Mouse (Mus musculus) cortical plate, adult 2 months (tissue): Measurements from ENCODE around the gene Plxdc1. TPM values are rescaled to one million over a fixed set of nuclear protein-coding genes. Genes with fewer than 3 reads are reported as not detected.
A peak's percentile ranks its signal among the peaks of the same experiment; 100 is the strongest.

Source experiments
- H3K27ac ChIP-seq: fragments of 200-500 bp; 2 replicates; pipeline ENCODE4 v1.5.1; 2012; ENCODE audit warnings: low read length, control low read depth, inconsistent platforms; ENCODE audit not compliant: insufficient read depth
- H3K4me1 ChIP-seq: fragments of 200-500 bp; 2 replicates; pipeline ENCODE4 v1.6.1; 2011; ENCODE audit warnings: low read length; ENCODE audit not compliant: control insufficient read depth, insufficient read depth
- H3K4me3 ChIP-seq: fragments of 200-500 bp; 2 replicates; pipeline ENCODE4 v1.5.1; 2011; ENCODE audit warnings: mild to moderate bottlenecking, low read length, control low read depth; ENCODE audit not compliant: insufficient read depth
- CTCF ChIP-seq: fragments of 200-500 bp; IDR thresholded peaks from 2 replicates; pipeline ENCODE4 v1.5.1; 2011; ENCODE audit warnings: mild to moderate bottlenecking, control low read depth, low read length; ENCODE audit not compliant: insufficient read depth; ENCODE audit errors: extremely low read depth
- POLR2A ChIP-seq: fragments of 200-500 bp; IDR thresholded peaks from 2 replicates; pipeline ENCODE4 v1.6.1; 2011; ENCODE audit warnings: mild to moderate bottlenecking, low read length, control low read depth; ENCODE audit not compliant: insufficient read depth; ENCODE audit errors: extremely low read depth
- polyA plus RNA-seq: library from polyadenylated mRNA; depleted of rRNA; stranded (reverse); fragments of >200 nt; gene quantifications from 2 replicates; pipeline ENCODE4 v1.2.3, GENCODE M21; 2012; rRNA removed

Plxdc1 gene
- polyA plus RNA-seq, result 28.6 and 29.2 TPM in 2 replicates

DNA sequence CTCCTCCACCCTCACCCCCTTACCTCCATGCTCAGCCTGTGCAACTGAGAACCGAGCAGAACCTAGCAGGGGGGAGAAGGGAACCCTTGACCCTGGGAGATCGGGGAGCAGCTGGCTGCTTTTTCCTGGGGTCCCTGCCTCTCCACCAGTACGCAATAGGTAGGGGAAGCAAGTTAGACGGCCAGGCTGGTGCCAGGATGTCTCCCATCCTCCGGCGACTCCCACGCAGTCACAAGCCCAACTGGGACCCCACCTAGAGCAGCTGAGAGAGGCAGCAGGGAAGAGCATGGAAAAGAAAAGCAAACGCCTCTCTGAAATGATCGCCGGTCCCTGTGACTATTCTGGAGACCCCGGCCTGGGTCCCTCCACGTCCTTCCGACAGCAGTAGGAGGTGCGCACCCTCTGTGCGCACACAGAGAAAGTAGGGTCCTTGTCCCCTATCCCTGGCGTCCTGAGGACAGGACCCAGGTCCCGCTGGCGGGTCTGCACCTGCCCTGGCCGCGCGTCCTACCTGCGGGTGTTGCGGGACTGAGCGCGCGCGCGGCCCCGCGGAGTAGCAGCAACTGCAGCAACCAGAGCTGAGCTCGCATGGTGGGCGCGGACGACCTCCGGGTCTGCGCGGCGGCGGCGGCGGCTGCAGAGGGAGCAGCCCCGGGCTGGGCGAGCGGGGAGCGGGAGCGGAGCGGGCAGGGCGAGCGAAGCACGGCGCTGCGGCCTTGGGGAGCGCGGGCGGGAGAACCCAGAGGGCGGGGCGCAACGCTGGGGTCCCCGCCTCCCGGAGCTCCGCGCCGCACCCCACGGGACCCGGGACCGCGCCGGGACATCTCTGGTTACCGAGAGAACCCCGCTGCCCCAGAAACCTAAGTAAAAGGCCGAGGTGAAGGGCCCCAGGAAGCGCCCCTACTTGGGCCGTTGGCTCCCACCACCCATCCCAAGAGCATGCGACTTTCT lies at the start of gene Plxdc1:
Plxdc1 (minus strand) TSS at position 718 of the 951 bp plus-strand sequence.
- Histone ChIP-seq H3K4me1 (peaks cover 5% of the 10 kb centered on the region; the same call in 1 of the 2 replicates), H3K27ac (no peak within 1 kb of the TSS), H3K4me3 (peak within 1 kb of the TSS; percentile 44)
- TF ChIP-seq POLR2A (no peak), CTCF (no peak)

DNA sequence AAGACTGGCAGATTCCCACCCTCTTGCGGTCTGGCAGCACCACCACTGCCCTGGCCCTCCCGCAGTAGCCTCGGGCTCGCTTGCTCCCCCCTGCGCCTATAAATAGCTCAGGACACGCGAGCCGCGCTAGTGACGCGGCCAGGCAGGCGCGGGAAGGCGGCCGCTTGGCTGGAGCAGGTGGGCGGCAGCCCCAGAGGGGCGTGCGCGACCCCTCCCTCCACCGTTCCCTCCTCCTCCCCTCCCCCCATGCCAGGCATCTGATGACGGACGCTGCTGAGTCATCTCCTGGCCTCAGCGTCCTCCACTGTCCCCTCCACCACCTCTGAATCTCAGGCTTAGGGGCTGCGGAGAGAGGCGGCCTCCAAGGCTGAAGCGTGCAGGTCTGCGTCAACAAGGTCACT lies 49.7 kb upstream of the Plxdc1 start:
- H3K4me1 ChIP-seq, result peaks cover 1% of the 10 kb centered on the region
- H3K4me3 ChIP-seq, result peak overlapping the region; percentile 15
- H3K27ac ChIP-seq, result peak overlapping the region; percentile 37; the same call in 1 of the 2 replicates
- TF ChIP-seq CTCF, result no peak

DNA sequence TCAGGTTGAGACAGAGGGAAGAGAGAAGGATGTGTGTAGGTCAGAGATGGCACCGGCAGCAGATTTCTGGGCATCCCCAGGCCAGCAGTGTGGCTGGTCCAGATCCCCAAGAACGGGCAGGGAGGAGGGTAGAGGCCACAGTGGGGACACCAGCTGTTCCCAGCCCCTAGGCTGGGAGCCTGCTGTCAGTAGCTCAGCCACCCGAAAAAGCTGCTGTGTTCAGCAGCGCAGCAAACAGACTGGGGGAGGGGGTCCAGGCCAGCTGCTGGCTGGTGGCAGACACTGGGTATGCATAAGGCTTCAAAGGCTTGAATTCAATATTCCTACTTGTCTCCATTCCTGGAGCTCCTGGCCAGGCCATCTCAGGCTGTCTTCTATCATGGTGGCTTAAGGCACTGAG lies 48.6 kb upstream of the Plxdc1 start:
- Histone ChIP-seq H3K4me3 (no peak overlapping the region), H3K4me1 (peaks cover 1% of the 10 kb centered on the region), H3K27ac (no peak overlapping the region)
- TF ChIP-seq CTCF, result no peak

DNA sequence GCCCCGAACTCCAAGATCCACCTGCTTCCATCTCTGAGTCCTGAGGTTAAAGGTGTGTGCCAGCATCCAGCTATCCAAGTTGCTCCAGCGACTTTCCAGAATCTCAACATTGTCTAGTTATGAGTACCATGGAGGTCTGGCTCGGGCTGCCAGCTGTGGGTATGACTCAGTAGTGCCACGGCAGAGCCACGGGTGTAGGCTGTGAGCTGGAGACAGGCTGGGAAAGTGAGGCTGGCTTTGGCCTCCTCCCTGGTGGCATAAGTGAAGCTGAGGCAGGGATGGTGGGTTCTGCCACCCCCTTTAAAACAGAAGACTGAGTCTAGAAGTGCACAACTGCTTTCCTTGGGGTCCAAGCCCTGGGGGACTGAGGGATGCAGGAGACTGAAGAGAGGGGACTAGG lies 47.8 kb upstream of the Plxdc1 start:
- no peak for TF ChIP-seq CTCF
- no peak for TF ChIP-seq POLR2A
- no peak overlapping the region for H3K4me3 ChIP-seq
- no peak overlapping the region for H3K27ac ChIP-seq
- peaks cover 1% of the 10 kb centered on the region for H3K4me1 ChIP-seq

DNA sequence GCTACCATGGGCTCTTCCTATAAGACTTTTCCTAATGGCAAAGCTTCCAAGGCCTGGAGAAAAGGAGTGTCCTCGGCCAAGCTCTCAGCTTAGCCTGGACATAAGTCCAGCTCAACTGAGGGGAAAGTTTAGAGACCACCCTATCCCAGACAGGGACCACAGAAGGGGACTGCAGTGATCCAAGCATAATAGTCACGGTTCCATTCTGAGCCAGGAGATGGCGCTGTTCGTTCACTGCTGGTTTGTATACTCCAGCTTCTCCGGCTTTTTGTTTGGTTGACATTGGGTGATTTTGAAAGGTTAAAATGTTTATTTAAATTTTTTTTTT lies 45.2 kb upstream of the Plxdc1 start:
- peak; percentile 98 for TF ChIP-seq CTCF
- no peak; the same call in 1 of the 2 replicates for TF ChIP-seq POLR2A
- Histone ChIP-seq H3K4me3 (no peak overlapping the region), H3K27ac (no peak overlapping the region), H3K4me1 (peaks cover 1% of the 10 kb centered on the region; the same call in 1 of the 2 replicates)

DNA sequence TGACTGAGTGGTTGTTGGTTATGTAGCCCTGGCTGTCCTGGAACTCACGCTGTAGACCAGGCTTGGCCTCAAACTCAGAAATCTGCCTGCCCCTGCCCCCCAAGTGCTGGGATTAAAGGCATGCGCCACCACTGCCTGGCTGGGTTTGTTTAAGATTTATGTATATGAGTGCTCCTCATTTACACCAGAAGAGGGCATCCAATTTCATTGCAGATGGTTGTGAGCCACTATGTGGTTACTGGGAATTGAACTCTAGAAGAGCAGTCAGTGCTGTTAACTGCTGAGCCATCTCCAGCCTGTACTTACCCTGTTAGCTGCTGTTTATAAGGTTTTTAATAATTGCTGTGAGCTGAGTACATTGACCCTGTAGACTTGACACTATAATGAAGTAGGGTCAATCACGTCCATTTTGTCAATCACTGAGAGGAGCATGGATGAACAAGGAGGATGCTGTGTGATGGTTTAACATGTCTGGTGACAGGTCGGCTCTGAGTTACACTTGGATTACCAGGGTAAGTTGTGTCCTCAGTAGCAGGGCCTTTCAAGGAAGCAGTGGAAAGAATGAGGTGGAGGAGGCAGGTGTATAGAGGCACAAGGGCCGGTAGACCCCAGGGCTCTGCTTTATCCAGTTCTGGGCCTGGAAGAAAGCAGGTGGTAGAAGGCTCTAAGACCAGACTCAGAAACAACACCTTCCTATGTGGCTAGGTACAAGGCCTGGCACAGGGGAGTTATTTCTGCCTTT lies 44.6 kb upstream of the Plxdc1 start:
- Histone ChIP-seq H3K27ac (no peak overlapping the region), H3K4me1 (peaks cover 3% of the 10 kb centered on the region; the same call in 1 of the 2 replicates), H3K4me3 (no peak overlapping the region)
- TF ChIP-seq POLR2A (peak; percentile 32; the same call in 1 of the 2 replicates), CTCF (0 out of 2 replicates have a peak, but pooled peaks have one; percentile 5)

DNA sequence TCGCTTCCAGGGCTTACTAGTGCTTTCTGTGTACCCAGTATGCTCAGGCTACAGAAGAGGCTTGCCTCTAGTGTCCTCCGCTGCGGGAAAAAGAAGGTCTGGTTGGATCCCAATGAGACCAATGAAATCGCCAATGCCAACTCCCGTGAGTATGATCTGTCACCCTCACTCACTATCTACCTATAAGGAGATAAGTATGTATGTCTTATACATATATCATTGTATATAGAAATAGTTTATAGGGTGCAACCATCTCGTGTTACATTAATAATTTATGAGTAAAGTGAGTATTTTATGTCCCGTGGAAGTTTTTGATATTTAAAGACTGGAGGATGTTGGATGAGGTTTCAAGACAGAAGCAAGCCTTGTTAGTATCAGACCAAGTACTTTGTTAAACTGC lies 41.5 kb upstream of the Plxdc1 start:
- TF ChIP-seq POLR2A, result no peak
- TF ChIP-seq CTCF, result no peak
- H3K27ac ChIP-seq, result no peak overlapping the region
- H3K4me3 ChIP-seq, result peak overlapping the region; percentile 94
- peaks cover 2% of the 10 kb centered on the region; the same call in 1 of the 2 replicates for H3K4me1 ChIP-seq

DNA sequence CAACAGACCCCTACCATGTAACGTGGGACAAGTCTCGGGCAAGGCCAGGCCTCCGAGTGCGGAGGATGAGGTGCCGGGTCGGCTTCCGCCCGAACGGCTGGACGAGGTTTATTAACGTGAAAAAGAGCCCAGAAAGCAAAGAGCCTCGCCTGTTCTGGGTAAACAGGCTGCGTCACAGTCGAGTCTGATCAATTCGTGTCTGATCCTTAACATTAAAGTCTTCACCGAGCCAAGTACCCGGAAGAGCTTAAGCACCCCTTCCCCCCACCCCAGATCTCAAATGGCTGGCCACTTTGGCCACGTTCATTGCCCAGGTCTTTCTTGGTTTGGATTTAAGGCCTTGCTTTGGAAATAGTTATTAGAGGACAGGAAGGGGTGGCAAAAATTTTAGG lies 41.0 kb upstream of the Plxdc1 start:
- no peak for TF ChIP-seq CTCF
- no peak for TF ChIP-seq POLR2A
- peak overlapping the region; percentile 71 for H3K27ac ChIP-seq
- H3K4me1 ChIP-seq, result peaks cover 2% of the 10 kb centered on the region; the same call in 1 of the 2 replicates
- peak overlapping the region; percentile 94 for H3K4me3 ChIP-seq

DNA sequence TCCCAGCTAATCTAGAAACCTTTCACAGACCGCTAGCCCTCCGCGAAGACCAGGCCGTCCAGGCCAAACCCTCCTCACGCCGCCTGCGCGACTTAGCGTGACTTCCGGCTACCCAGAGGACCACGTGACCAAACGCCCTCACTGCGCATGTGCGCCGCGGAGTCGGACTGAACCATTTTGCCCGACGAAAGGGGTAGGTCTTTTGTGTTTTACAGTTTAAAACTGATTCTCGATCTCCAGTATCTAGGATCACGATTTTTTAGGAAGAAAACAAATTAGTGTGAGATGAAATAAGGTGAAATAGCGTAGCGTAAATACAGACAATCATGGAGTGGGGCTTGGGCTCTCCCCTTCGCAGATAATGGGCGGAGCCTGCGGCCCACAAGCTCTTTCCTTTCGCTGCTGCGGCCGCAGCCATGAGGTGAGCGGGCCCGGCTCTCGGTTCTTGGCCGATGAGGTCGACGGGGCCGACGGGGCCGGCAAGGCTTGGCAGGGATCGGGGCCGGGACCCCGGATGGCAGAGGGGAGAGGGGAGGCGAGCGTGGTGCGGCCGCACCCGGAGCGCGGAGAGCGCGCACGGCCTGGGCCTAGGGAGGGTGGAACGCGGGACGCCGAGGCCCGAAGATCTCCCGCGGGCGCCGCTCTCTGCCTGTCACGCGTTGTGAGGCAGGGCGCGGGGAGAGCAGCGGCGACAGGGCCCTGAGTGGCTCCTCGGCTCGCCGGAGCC lies 40.5 kb upstream of the Plxdc1 start, which contains the start of gene Rpl19:
Rpl19 (plus strand) TSS at position 141 of the 727 bp plus-strand sequence.
- TF ChIP-seq CTCF (no peak), POLR2A (peak; percentile 93)
- Histone ChIP-seq H3K4me3 (peak within 1 kb of the TSS; percentile 94), H3K4me1 (peaks cover 2% of the 10 kb centered on the region; the same call in 1 of the 2 replicates), H3K27ac (peak within 1 kb of the TSS; percentile 71)
